Mouse (Mus musculus): ENCODE results near the gene Vps26c. TPM values are rescaled to one million over a fixed set of nuclear protein-coding genes. Genes with fewer than 3 reads are reported as not detected.
"Not testable (repeated sequence)": the region's sequence is repeated elsewhere in the genome, so short reads cannot be mapped to it uniquely, and the experiment has no call there.

The Vps26c gene
- polyA plus RNA-seq, 1 experiment = 64.7 TPM

GRCm38 (mm10) chr16:94545781-94546562, 19.3 kb upstream of the Vps26c start:
- no peak for DNase-seq (ENCODE audit: low spot score)

- DNase-seq (ENCODE audit: low spot score) = no peak
These were observed 18.0 kb upstream of the Vps26c start for GRCm38 (mm10) chr16:94544540-94545105.

- DNase-seq (ENCODE audit: low spot score) = no peak
These were observed 16.3 kb upstream of the Vps26c start for GRCm38 (mm10) chr16:94542898-94543297.

- DNase-seq (ENCODE audit: low spot score) = no peak
These were observed 13.5 kb upstream of the Vps26c start for GRCm38 (mm10) chr16:94540140-94540539.

- DNase-seq (ENCODE audit: low spot score) = no peak
These were observed 10.5 kb upstream of the Vps26c start for GRCm38 (mm10) chr16:94537159-94537527.

- no peak for DNase-seq (ENCODE audit: low spot score)
These were observed 10.0 kb upstream of the Vps26c start for GRCm38 (mm10) chr16:94536417-94537158.

- no peak for DNase-seq (ENCODE audit: low spot score)
These were observed 9.1 kb upstream of the Vps26c start for GRCm38 (mm10) chr16:94535716-94536115.

GRCm38 (mm10) chr16:94533679-94534078, 7.0 kb upstream of the Vps26c start:
- DNase-seq (ENCODE audit: low spot score) = no peak

- DNase-seq (ENCODE audit: low spot score) = no peak
These were observed 4.6 kb upstream of the Vps26c start for GRCm38 (mm10) chr16:94531268-94531667.

- DNase-seq (ENCODE audit: low spot score) = no peak
These were observed 916 bp upstream of the Vps26c start for GRCm38 (mm10) chr16:94527546-94527945.

GRCm38 (mm10) chr16:94527152-94527534, 513 bp upstream of the Vps26c start:
- DNase-seq (ENCODE audit: low spot score) = no peak

GRCm38 (mm10) chr16:94525955-94526343, 681 bp downstream of the Vps26c start:
- DNase-seq (ENCODE audit: low spot score) = no peak

- DNase-seq (ENCODE audit: low spot score) = no peak
These were observed 1.9 kb downstream of the Vps26c start for GRCm38 (mm10) chr16:94524691-94525090.

- no peak for DNase-seq (ENCODE audit: low spot score)
These were observed 2.8 kb downstream of the Vps26c start for GRCm38 (mm10) chr16:94523594-94524377.

GRCm38 (mm10) chr16:94519028-94519427, 7.6 kb downstream of the Vps26c start:
- DNase-seq (ENCODE audit: low spot score) = no peak

GRCm38 (mm10) chr16:94517606-94518005, 9.0 kb downstream of the Vps26c start:
- no peak for DNase-seq (ENCODE audit: low spot score)

- no peak for DNase-seq (ENCODE audit: low spot score)
These were observed 16.6 kb downstream of the Vps26c start for GRCm38 (mm10) chr16:94509983-94510382.

- no peak for DNase-seq (ENCODE audit: low spot score)
These were observed 17.9 kb downstream of the Vps26c start for GRCm38 (mm10) chr16:94508769-94509168.

- no peak for DNase-seq (ENCODE audit: low spot score)
These were observed 19.6 kb downstream of the Vps26c start for GRCm38 (mm10) chr16:94507071-94507470.

- DNase-seq (ENCODE audit: low spot score) = no peak
These were observed 22.4 kb downstream of the Vps26c start for GRCm38 (mm10) chr16:94504192-94504591.

- peak; percentile 47 for DNase-seq (ENCODE audit: low spot score)
These were observed 28.7 kb downstream of the Vps26c start for GRCm38 (mm10) chr16:94497911-94498310.

- not testable (repeated sequence) for DNase-seq (ENCODE audit: low spot score)
These were observed 29.5 kb downstream of the Vps26c start for GRCm38 (mm10) chr16:94497176-94497575.
